Mouse (Mus musculus) spleen, adult 12 weeks (tissue): ENCODE results near the gene Exoc3l.

Source experiments
- DNase-seq: peaks from one replicate; pipeline ENCODE4 v3.0.0; 2022; ENCODE audit warnings: low spot score

Gene Exoc3l

GRCm38 (mm10) chr8:105268342-105269074, 27.4 kb downstream of the Exoc3l start:
- no peak for DNase-seq

DNA sequence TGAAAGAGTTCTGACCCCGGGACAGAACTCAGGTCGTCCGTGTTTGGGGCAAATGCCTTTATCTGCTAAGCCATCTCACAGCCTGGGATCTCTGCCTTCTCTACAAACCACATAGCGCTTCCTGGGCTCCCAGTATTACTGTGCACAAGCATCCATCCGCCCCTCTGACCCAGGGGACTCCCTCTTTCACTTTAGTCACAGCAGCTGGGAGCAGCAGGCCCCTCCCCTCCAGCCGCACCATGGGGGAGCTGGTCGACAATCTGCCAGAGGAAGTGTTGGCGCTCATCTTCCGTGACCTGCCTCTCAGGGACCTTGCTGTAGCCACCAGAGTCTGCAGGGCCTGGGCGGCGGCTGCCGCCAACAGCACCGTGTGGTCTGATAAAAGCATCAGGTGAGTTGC, 29.1 kb downstream of the Exoc3l start:
- DNase-seq: no peak

DNA sequence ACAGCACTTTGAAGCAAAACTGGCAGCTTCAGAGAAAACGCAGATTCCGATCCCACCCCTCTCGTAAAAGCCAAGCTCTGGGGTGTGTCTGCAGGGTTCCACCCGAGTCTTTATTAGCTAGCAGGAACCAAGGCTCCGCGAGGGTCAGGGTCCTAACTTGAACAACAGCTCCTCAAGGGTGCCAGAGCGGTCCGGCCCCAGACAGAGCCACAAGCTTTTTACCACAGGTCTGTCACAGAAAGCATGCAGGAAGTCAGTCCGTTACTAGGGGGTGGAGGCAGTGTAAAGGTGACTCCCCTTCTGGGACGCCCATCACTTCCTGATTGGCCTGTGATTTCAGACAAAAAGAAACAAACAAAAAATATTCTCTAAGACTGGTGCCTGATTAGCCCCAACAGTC, 30.8 kb downstream of the Exoc3l start:
- no peak for DNase-seq

DNA sequence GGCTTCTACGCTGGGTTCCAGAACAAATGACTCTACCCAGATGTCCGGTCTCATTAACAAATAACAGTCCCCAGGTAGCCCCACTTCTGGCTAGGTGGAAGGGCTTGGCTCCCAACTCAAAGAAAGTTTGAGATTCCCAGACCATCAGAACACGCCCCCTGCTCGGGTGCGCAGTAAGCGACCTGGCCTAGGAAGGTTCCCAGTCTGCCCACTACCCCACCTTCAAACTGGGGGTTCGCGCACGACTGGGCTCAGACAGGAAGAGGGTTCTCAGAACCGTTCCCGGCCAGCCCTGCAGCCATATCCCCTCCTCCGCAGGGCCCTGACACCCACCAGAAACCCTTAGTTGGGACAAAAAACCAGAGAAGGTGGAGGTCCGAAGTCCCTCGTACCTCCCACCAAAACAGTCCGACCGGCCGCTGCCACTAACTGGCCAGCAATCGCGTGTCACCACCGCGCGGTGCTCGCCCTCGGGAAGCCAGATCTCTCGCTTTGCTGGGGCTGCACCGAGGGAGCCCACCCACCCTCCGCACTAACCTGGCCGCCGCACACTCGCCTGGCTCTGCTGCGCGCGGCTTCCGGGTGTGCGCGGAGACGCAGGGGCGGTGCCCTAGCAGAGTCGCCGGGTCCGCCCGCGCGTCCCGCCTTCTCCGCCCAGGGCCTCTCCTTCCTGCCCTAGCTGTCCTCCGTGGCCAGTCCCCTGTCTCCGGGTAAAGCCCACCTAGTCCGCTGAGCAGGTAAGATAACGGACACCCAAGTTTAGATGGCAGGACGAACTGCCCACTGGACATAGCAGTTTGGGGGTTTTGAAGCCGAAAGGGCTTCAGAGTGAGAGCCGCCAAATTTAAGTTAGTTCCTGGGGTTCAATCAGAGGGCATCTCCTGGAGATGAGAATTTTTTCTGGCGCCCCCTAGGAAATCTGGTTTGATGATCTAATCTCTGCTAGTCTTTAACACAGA, 31.6 kb downstream of the Exoc3l start, which contains the start of the genes Tradd and Fbxl8:
Gene Tradd, minus strand, starts transcription at position 586 of the 959 bp plus-strand sequence.
Gene Fbxl8, plus strand, starts transcription at position 625 of the 959 bp plus-strand sequence.
- peak; percentile 72 for DNase-seq

GRCm38 (mm10) chr8:105263244-105263912, 32.5 kb downstream of the Exoc3l start:
- DNase-seq: no peak

- DNase-seq: no peak
These were observed 34.4 kb downstream of the Exoc3l start for GRCm38 (mm10) chr8:105261326-105261980.

- no peak for DNase-seq
These were observed 35.4 kb downstream of the Exoc3l start for GRCm38 (mm10) chr8:105260371-105261099.

GRCm38 (mm10) chr8:105259721-105260320, 36.1 kb downstream of the Exoc3l start:
- DNase-seq: peak; percentile 65

GRCm38 (mm10) chr8:105258911-105259720, 36.8 kb downstream of the Exoc3l start:
- DNase-seq: no peak

DNA sequence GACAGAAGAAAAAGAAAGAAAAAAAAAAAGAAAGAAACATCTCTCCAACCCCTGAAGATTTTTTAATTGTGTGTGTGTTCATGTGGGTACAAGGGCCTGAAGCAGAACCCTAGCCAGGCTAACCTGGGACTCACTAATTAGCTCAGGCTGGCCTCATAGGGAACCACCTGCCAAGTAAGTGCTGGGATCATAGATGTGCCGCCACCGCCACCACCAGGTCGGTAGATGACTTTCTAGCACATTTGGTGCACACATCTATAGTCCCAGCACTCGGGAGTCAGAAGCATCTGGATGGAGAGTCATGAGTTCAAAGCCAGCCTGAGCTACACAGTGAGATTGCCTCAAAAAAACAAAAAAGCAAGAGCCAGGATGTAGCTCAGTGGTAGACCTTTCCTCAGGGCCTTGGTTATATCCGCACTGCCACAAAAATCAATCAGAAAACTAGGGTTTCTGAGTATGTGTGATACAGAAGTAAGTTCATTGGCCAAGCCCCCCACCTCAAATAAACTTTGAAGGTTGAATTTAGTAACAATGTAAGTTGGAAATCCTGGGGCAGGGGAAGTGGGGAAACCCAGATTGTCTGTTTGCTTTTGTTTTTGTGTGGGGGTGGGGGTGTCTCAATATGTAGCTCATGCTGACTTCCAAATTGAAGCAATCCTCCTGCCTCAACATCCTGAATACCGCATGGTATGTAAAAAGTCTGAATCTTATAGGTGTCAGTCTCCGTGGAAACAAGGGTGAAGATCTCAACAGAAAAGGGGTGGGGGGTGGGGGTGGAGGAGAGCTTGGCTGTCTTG, 38.4 kb downstream of the Exoc3l start:
- DNase-seq: no peak

GRCm38 (mm10) chr8:105254966-105255350, 40.9 kb downstream of the Exoc3l start, which contains the start of gene B3gnt9:
TSS of gene B3gnt9 (minus strand) at chr8:105255153.
- DNase-seq: peak; percentile 44

- DNase-seq: peak; percentile 81
These were observed 41.5 kb downstream of the Exoc3l start for GRCm38 (mm10) chr8:105254152-105254965.

DNA sequence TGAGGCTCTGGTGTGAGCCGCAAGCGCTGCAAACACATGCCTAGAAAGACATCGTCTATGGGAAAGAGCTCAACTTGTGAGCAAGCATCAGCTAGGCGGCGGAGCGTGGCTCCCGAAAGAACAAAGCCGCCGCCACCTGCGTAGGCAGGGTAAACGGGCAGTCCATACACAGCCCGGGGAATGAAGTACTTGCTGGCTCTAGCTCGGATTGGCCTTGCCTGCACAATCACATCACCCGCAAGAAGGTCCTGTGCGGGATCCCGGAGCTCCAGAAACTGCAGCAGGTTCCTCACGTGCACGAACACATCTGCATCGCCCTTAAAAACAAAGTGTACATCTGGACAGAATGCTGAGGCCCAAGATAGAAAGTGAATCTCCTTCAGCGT, 42.1 kb downstream of the Exoc3l start:
- no peak for DNase-seq

GRCm38 (mm10) chr8:105252680-105253537, 43.0 kb downstream of the Exoc3l start:
- DNase-seq: no peak

GRCm38 (mm10) chr8:105251954-105252353, 43.9 kb downstream of the Exoc3l start:
- no peak for DNase-seq

- no peak for DNase-seq
These were observed 54.9 kb downstream of the Exoc3l start for GRCm38 (mm10) chr8:105241016-105241415.
